Mouse (Mus musculus) testis, adult 2 months (tissue): ENCODE results near the gene 0610010K14Rik.

Experiments
- CTCF ChIP-seq: fragments of 200-500 bp; IDR thresholded peaks from 2 replicates; pipeline ENCODE4 v1.5.1; 2012; ENCODE audit warnings: low read depth, mild to moderate bottlenecking, inconsistent platforms, low read length, moderate library complexity; ENCODE audit not compliant: control insufficient read depth, insufficient read depth, insufficient replicate concordance
- POLR2A ChIP-seq: fragments of 200-500 bp; IDR thresholded peaks from 2 replicates; pipeline ENCODE4 v1.6.1; 2012; ENCODE audit warnings: low read depth, mild to moderate bottlenecking, inconsistent platforms, low read length, moderate library complexity; ENCODE audit not compliant: control insufficient read depth

- no peak for TF ChIP-seq CTCF
- no peak for TF ChIP-seq POLR2A
These were observed 42.7 kb upstream of the 0610010K14Rik start for GRCm38 (mm10) chr11:70280441-70280840.
